Mouse (Mus musculus): ENCODE data around the gene Trim60.

The Trim60 gene

DNA sequence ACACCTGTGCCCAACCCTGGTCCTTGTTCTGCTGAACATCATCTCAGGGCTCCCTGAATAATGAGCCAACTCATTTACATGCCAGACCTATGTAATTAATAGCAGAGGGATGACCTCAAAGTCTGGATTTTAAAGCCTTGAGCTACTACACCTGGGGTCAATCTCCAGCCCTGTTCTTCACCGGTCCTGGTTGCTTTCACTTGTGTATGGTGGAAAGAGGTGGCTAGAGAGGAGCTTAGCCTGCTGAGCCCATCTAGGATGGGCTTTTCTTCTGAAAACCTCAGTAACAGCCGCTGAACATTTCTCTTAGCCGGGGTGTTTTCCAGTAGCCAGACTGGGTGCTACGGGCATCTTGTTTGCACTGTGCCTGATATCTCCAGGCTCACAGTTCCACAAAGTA is 30.7 kb downstream of the Trim60 start, which contains the start of gene Trim75:
Gene Trim75 (minus strand): TSS at position 101 of the 400 bp plus-strand sequence.
- no peak for DNase-seq (ENCODE audit: low spot score)

DNA sequence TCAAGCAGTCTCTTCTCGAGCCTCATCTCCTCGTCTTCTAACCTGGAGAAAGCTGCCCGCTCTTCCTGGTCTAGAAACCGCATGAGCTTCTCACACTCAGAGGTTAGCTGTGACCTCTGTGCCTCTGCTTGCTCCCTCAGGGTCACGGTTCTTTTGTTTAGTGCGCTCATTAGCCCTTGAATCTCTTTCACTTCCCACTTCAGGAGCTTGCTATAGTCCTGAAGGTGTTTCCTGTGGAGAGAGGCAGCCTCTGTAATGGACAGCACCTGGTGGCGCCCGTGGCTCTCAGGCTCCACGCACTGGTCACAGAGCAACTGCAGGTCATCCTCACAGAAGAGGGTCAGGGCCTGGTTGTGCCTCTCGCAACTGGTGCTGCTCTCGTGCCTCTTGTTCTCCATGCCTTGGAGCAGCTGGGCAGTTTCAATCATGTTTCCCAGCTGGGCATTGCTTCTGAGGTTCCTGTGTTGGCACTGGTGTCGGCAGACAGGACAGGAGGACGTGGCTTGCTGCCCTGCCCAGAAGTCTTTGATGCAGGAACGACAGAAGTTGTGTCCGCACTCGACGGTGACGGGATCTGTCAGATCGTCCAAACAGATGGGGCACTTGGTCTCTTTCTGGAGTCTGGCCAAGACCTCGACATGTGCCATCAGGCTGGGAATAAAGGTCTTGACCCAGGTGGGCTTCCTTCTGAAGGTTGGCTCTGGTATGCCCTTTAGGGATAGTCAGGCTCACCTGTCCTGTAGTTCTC is 35.1 kb downstream of the Trim60 start:
- DNase-seq (ENCODE audit: low spot score): no peak

DNA sequence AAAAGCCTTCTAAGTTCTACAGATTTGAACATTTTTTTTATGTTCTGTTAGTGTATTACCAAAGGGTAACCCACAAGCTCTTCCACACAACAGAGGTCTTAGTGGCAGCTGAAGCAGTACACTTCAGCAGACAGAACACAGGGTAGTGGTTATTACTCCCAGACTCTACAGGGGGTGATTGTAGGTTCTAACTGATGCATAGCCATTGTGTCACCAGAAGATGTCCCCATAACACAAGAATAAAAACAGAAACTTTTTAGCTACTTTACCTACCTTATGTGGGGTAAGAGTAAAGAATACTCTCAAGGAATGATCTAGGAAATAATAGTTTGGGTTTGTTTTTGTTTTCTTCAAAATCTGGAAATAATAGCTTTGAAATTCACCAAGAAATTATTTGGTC is 55.5 kb downstream of the Trim60 start:
- DNase-seq (ENCODE audit: low spot score): no peak

DNA sequence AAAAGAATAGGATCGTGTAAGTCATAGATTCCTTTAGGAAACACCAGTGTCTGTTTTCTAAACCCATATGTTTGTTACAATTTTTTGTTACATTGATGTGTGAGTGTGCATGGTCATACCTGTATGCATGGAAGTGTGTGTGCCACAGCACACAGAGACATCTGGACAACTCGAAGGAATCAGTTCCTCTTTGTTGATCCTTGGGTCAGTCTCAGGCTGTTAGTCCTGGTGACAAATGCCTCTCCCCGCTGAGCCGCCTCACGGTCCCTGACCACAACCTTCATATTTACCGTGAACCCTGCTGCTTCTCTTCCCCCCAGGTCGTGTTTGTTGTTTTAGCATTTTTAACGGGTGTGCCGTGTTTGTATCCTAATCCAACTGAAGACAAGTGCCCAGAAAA is 59.4 kb downstream of the Trim60 start:
- DNase-seq (ENCODE audit: low spot score): no peak

DNA sequence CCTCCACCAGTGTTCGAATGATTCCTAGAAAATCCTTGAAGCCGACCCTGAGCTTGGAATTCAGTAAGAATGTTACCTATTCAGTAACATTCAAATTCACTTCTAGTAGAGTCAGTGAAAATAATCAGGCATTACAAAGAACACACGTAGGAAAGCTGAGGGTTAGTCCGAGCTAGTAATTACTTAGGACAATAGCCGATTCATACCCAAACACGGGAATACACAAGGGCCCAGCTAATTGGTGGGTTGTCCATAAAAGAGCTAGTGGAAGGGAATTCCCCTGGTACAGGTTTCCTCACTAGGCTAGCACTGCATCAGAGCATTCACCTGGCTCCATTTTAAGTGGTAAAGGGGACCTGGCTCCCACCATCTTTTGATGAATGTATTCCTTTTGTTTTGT is 66.3 kb downstream of the Trim60 start:
- DNase-seq (ENCODE audit: low spot score): no peak

Measured in embryo, embryonic 10.5 days (tissue).